17 mouse cellular contexts compared by ENCODE assay signal in the genomic region with DNA sequence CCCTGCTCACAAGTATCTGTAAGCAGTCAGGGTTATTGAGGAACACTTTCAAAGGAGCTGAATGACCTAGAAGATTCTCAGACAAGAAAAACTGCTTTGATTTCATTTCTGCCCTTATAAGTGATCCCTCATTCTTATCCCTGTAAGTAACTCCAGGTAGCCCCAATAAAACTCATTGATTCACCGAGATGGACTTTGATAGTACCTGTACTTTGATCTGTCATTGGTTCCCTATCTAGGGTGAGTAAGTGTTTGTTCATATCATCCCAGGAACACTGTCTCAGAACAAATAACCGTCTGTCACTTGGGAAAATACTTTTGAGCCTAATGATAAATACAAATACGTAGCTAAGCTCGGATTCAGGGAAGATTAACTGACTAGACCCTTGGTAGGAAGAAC.
"Had no signal": no experiment of that assay in that cellular context is flagged by ENCODE, and none has a peak within 500 bp of the region (broad histone marks: within the 10 kb centered on the region; RNA-seq: fewer than 3 reads in every experiment).

No protein-coding gene starts in this region.

- H3K9ac ChIP-seq: liver, postnatal 0 days; lung, embryonic 15.5 days; midbrain, embryonic 13.5 days; midbrain, embryonic 15.5 days; neural tube, embryonic 12.5 days had no signal

- H3K9me3 ChIP-seq: lung, embryonic 15.5 days; midbrain, embryonic 13.5 days; midbrain, embryonic 15.5 days; neural tube, embryonic 12.5 days had no signal

- H3K27me3 ChIP-seq: lung, embryonic 15.5 days; megakaryocyte, embryonic 14.5 days; midbrain, embryonic 13.5 days; midbrain, embryonic 15.5 days; neural tube, embryonic 12.5 days had no signal

- H3K4me2 ChIP-seq: lung, embryonic 15.5 days; midbrain, embryonic 11.5 days; midbrain, embryonic 13.5 days; midbrain, embryonic 15.5 days; neural tube, embryonic 12.5 days had no signal

- H3K27ac ChIP-seq: lung, embryonic 15.5 days; macrophage; midbrain, embryonic 13.5 days; midbrain, embryonic 15.5 days; neural tube, embryonic 12.5 days had no signal

- H3K4me1 ChIP-seq: megakaryocyte, embryonic 14.5 days; midbrain, embryonic 13.5 days; midbrain, embryonic 15.5 days; neural tube, embryonic 12.5 days had no signal

- ATAC-seq: liver, postnatal 0 days; lung, postnatal 0 days; midbrain, embryonic 13.5 days; midbrain, embryonic 15.5 days had no signal

- DNase-seq: liver, postnatal 0 days; lung, adult 2 months; lung, postnatal 14 days; lung, postnatal 36 days; right cerebral cortex, postnatal 14 days; spleen, adult 18-20 months; thymus, adult 18-20 months; thymus, postnatal 14 days; thymus, postnatal 36 days had no signal

- H3K4me3 ChIP-seq: lung, embryonic 15.5 days; megakaryocyte, embryonic 14.5 days; midbrain, embryonic 13.5 days; midbrain, embryonic 15.5 days; neural tube, embryonic 12.5 days had no signal

- H3K36me3 ChIP-seq: lung, embryonic 15.5 days; midbrain, embryonic 13.5 days; midbrain, embryonic 15.5 days; neural tube, embryonic 12.5 days had no signal
